Mouse (Mus musculus): ENCODE data around the gene Sumo1. TPM values are rescaled to one million over a fixed set of nuclear protein-coding genes. Genes with fewer than 3 reads are reported as not detected.
A peak's percentile ranks its signal among the peaks of the same experiment; 100 is the strongest.

Sumo1 gene
- polyA plus RNA-seq, 1 experiment from 2014 or later: 307 TPM

- ATAC-seq: no peak
- no peaks in the 10 kb centered on the region for H3K9me3 ChIP-seq (ENCODE audit: control insufficient read depth, low read length)
- H3K4me3 ChIP-seq (ENCODE audit: low read length): peak overlapping the region; percentile 19
- H3K27me3 ChIP-seq (replicated peaks; ENCODE audit: control insufficient read depth, insufficient read depth, low read length): 0 out of 2 replicates have a peak, but pooled peaks cover 3% of the 10 kb centered on the region
- peaks cover 9% of the 10 kb centered on the region for H3K4me1 ChIP-seq (ENCODE audit: control insufficient read depth, insufficient read depth, low read depth, low read length)
- WGBS: 8% methylated on average over 10 of the region's 10 CpGs
- H3K9ac ChIP-seq (ENCODE audit: low read depth, low read length): no peak overlapping the region
- peak overlapping the region; percentile 43 for H3K4me2 ChIP-seq (ENCODE audit: low read length)
- no peaks in the 10 kb centered on the region for H3K36me3 ChIP-seq (ENCODE audit: control insufficient read depth, insufficient read depth, low read length)
- no peak overlapping the region for H3K27ac ChIP-seq (ENCODE audit: low read depth, low read length)
These were observed 78.3 kb downstream of the Sumo1 start for GRCm38 (mm10) chr1:59592359-59592758.

- H3K27me3 ChIP-seq (replicated peaks; ENCODE audit: control insufficient read depth, insufficient read depth, low read length): 0 out of 2 replicates have a peak, but pooled peaks cover 3% of the 10 kb centered on the region
These were observed 81.4 kb downstream of the Sumo1 start for GRCm38 (mm10) chr1:59589271-59589670.

GRCm38 (mm10) chr1:59584656-59585410, 85.8 kb downstream of the Sumo1 start:
- ATAC-seq: peak; percentile 83
- no peaks in the 10 kb centered on the region for H3K4me1 ChIP-seq (ENCODE audit: control insufficient read depth, insufficient read depth, low read depth, low read length)
- no peaks in the 10 kb centered on the region for H3K27me3 ChIP-seq (replicated peaks; ENCODE audit: control insufficient read depth, insufficient read depth, low read length)
- no peak overlapping the region for H3K27ac ChIP-seq (ENCODE audit: low read depth, low read length)
- H3K36me3 ChIP-seq (ENCODE audit: control insufficient read depth, insufficient read depth, low read length): no peaks in the 10 kb centered on the region
- H3K9ac ChIP-seq (ENCODE audit: low read depth, low read length): no peak overlapping the region
- peak overlapping the region; percentile 46 for H3K4me2 ChIP-seq (ENCODE audit: low read length)
- H3K9me3 ChIP-seq (ENCODE audit: control insufficient read depth, low read length): no peaks in the 10 kb centered on the region
- H3K4me3 ChIP-seq (ENCODE audit: low read length): no peak overlapping the region
- WGBS: 8% methylated on average over 18 of the region's 18 CpGs

More at GRCm38 (mm10) chr1:59589271-59589670, 81.4 kb downstream of the Sumo1 start:
- Histone ChIP-seq H3K36me3 (ENCODE audit: control insufficient read depth, insufficient read depth, low read length) (no peaks in the 10 kb centered on the region), H3K4me2 (ENCODE audit: low read length) (no peak overlapping the region), H3K4me1 (ENCODE audit: control insufficient read depth, insufficient read depth, low read depth, low read length) (peaks cover 9% of the 10 kb centered on the region), H3K27ac (ENCODE audit: low read depth, low read length) (no peak overlapping the region), H3K9ac (ENCODE audit: low read depth, low read length) (no peak overlapping the region), H3K4me3 (ENCODE audit: low read length) (no peak overlapping the region), H3K9me3 (ENCODE audit: control insufficient read depth, low read length) (no peaks in the 10 kb centered on the region)
- ATAC-seq: no peak
- WGBS: 83% methylated on average over 1 of the region's 1 CpGs

- WGBS: 89% methylated on average over 3 of the region's 3 CpGs
- H3K4me2 ChIP-seq (ENCODE audit: low read length): no peak overlapping the region
- H3K4me1 ChIP-seq (ENCODE audit: control insufficient read depth, insufficient read depth, low read depth, low read length): no peaks in the 10 kb centered on the region
- H3K27ac ChIP-seq (ENCODE audit: low read depth, low read length): no peak overlapping the region
- H3K36me3 ChIP-seq (ENCODE audit: control insufficient read depth, insufficient read depth, low read length): no peaks in the 10 kb centered on the region
- H3K27me3 ChIP-seq (replicated peaks; ENCODE audit: control insufficient read depth, insufficient read depth, low read length): no peaks in the 10 kb centered on the region
- no peaks in the 10 kb centered on the region for H3K9me3 ChIP-seq (ENCODE audit: control insufficient read depth, low read length)
- no peak for ATAC-seq
- H3K4me3 ChIP-seq (ENCODE audit: low read length): no peak overlapping the region
- H3K9ac ChIP-seq (ENCODE audit: low read depth, low read length): no peak overlapping the region
These were observed 89.8 kb downstream of the Sumo1 start for GRCm38 (mm10) chr1:59580880-59581279.

GRCm38 (mm10) chr1:59580131-59580751, 90.4 kb downstream of the Sumo1 start:
- Histone ChIP-seq H3K36me3 (ENCODE audit: control insufficient read depth, insufficient read depth, low read length) (no peaks in the 10 kb centered on the region), H3K27ac (ENCODE audit: low read depth, low read length) (no peak overlapping the region), H3K4me1 (ENCODE audit: control insufficient read depth, insufficient read depth, low read depth, low read length) (no peaks in the 10 kb centered on the region), H3K27me3 (replicated peaks; ENCODE audit: control insufficient read depth, insufficient read depth, low read length) (no peaks in the 10 kb centered on the region), H3K4me3 (ENCODE audit: low read length) (no peak overlapping the region), H3K9ac (ENCODE audit: low read depth, low read length) (no peak overlapping the region), H3K9me3 (ENCODE audit: control insufficient read depth, low read length) (no peaks in the 10 kb centered on the region), H3K4me2 (ENCODE audit: low read length) (no peak overlapping the region)
- WGBS: 55% methylated on average over 8 of the region's 8 CpGs
- no peak for ATAC-seq

- 72% methylated on average over 5 of the region's 5 CpGs for WGBS
- H3K36me3 ChIP-seq (ENCODE audit: control insufficient read depth, insufficient read depth, low read length): no peaks in the 10 kb centered on the region
- ATAC-seq: no peak
- no peak overlapping the region for H3K4me3 ChIP-seq (ENCODE audit: low read length)
- H3K4me2 ChIP-seq (ENCODE audit: low read length): no peak overlapping the region
- 0 out of 2 replicates have a peak, but pooled peaks cover under 1% of the 10 kb centered on the region for H3K4me1 ChIP-seq (ENCODE audit: control insufficient read depth, insufficient read depth, low read depth, low read length)
- no peak overlapping the region for H3K27ac ChIP-seq (ENCODE audit: low read depth, low read length)
- no peak overlapping the region for H3K9ac ChIP-seq (ENCODE audit: low read depth, low read length)
- H3K27me3 ChIP-seq (replicated peaks; ENCODE audit: control insufficient read depth, insufficient read depth, low read length): no peaks in the 10 kb centered on the region
- no peaks in the 10 kb centered on the region for H3K9me3 ChIP-seq (ENCODE audit: control insufficient read depth, low read length)
These were observed 91.3 kb downstream of the Sumo1 start for GRCm38 (mm10) chr1:59579327-59579726.

- no peak for ATAC-seq
- WGBS: 76% methylated on average over 4 of the region's 4 CpGs
These were observed 91.9 kb downstream of the Sumo1 start for GRCm38 (mm10) chr1:59578770-59579169.

GRCm38 (mm10) chr1:59574262-59575187, 96.1 kb downstream of the Sumo1 start:
- H3K9me3 ChIP-seq (ENCODE audit: control insufficient read depth, low read length): no peaks in the 10 kb centered on the region
- peaks cover 7% of the 10 kb centered on the region; the same call in 1 of the 2 replicates for H3K4me1 ChIP-seq (ENCODE audit: control insufficient read depth, insufficient read depth, low read depth, low read length)
- H3K27ac ChIP-seq (ENCODE audit: low read depth, low read length): peak overlapping the region; percentile 71
- H3K9ac ChIP-seq (ENCODE audit: low read depth, low read length): peak overlapping the region; percentile 53; the same call in 1 of the 2 replicates
- H3K4me2 ChIP-seq (ENCODE audit: low read length): peak overlapping the region; percentile 68
- H3K36me3 ChIP-seq (ENCODE audit: control insufficient read depth, insufficient read depth, low read length): no peaks in the 10 kb centered on the region
- ATAC-seq: peak; percentile 90
- WGBS: 16% methylated on average over 21 of the region's 21 CpGs
- peak overlapping the region; percentile 34 for H3K4me3 ChIP-seq (ENCODE audit: low read length)
- H3K27me3 ChIP-seq (replicated peaks; ENCODE audit: control insufficient read depth, insufficient read depth, low read length): no peaks in the 10 kb centered on the region

More at GRCm38 (mm10) chr1:59578770-59579169, 91.9 kb downstream of the Sumo1 start:
- no peaks in the 10 kb centered on the region for H3K9me3 ChIP-seq (ENCODE audit: control insufficient read depth, low read length)
- H3K4me1 ChIP-seq (ENCODE audit: control insufficient read depth, insufficient read depth, low read depth, low read length): peaks cover 6% of the 10 kb centered on the region; the same call in 1 of the 2 replicates
- H3K27me3 ChIP-seq (replicated peaks; ENCODE audit: control insufficient read depth, insufficient read depth, low read length): no peaks in the 10 kb centered on the region
- H3K4me3 ChIP-seq (ENCODE audit: low read length): no peak overlapping the region
- no peak overlapping the region for H3K4me2 ChIP-seq (ENCODE audit: low read length)
- no peak overlapping the region for H3K27ac ChIP-seq (ENCODE audit: low read depth, low read length)
- no peak overlapping the region for H3K9ac ChIP-seq (ENCODE audit: low read depth, low read length)
- H3K36me3 ChIP-seq (ENCODE audit: control insufficient read depth, insufficient read depth, low read length): no peaks in the 10 kb centered on the region
